ENCODE assay signal across 28 mouse cellular contexts in the genomic region with DNA sequence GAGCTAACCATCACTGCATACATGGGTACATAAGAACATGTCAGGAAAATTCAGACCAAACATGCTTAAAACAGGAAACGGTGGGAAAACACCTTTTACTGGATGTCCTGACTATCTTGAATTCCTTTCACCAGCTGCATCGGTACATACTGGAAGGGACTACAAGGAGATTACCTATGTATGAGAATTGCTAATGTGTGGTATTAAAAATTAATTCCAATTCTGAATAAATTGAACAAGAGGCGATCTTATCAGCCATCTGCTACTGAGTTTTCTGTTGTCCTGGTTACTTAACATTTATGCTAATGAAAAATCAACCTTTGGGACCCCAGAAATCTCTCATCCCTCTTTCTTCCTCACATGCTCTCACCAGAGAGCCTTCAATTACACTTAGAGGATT.
"Had no signal": no experiment of that assay in that cellular context is flagged by ENCODE, and none has a peak within 500 bp of the region (broad histone marks: within the 10 kb centered on the region; RNA-seq: fewer than 3 reads in every experiment).

No protein-coding gene starts in this region.

- H3K4me2 ChIP-seq: embryonic facial prominence, embryonic 12.5 days; embryonic facial prominence, embryonic 13.5 days; embryonic facial prominence, embryonic 15.5 days; forebrain, embryonic 12.5 days; forebrain, embryonic 13.5 days; forebrain, embryonic 15.5 days had no signal

- DNase-seq: cerebellum, adult 2 months; cerebellum, adult 8-10 months; cerebellum, adult 9-10 months; cerebellum, adult 9-11 months; cerebellum, postnatal 10 days; cerebellum, postnatal 14 days; cerebellum, postnatal 25 days; cerebellum, postnatal 36 days; embryo, embryonic 11 days; forebrain, postnatal 0 days; gastrocnemius, adult 2 months; gastrocnemius, postnatal 10 days; gastrocnemius, postnatal 14 days; gastrocnemius, postnatal 25 days; gastrocnemius, postnatal 36 days; heart, adult 11 months; heart, adult 18-20 months had no signal

- H3K9me3 ChIP-seq: embryonic facial prominence, embryonic 10.5 days; embryonic facial prominence, embryonic 12.5 days; embryonic facial prominence, embryonic 13.5 days; embryonic facial prominence, embryonic 15.5 days; forebrain, embryonic 10.5 days; forebrain, embryonic 12.5 days; forebrain, embryonic 13.5 days; forebrain, embryonic 15.5 days had no signal

- H3K27me3 ChIP-seq: embryonic facial prominence, embryonic 12.5 days; embryonic facial prominence, embryonic 13.5 days; embryonic facial prominence, embryonic 15.5 days; forebrain, embryonic 12.5 days; forebrain, embryonic 13.5 days; forebrain, embryonic 15.5 days had no signal

- H3K9ac ChIP-seq: embryonic facial prominence, embryonic 12.5 days; embryonic facial prominence, embryonic 13.5 days; embryonic facial prominence, embryonic 15.5 days; forebrain, embryonic 12.5 days; forebrain, embryonic 13.5 days; forebrain, embryonic 15.5 days; forebrain, postnatal 0 days had no signal

- H3K4me1 ChIP-seq: embryonic facial prominence, embryonic 10.5 days; embryonic facial prominence, embryonic 12.5 days; embryonic facial prominence, embryonic 13.5 days; embryonic facial prominence, embryonic 15.5 days; forebrain, embryonic 10.5 days; forebrain, embryonic 12.5 days; forebrain, embryonic 13.5 days; forebrain, embryonic 15.5 days had no signal

- H3K27ac ChIP-seq: embryonic facial prominence, embryonic 10.5 days; embryonic facial prominence, embryonic 12.5 days; embryonic facial prominence, embryonic 13.5 days; embryonic facial prominence, embryonic 15.5 days; forebrain, embryonic 10.5 days; forebrain, embryonic 12.5 days; forebrain, embryonic 13.5 days; forebrain, embryonic 15.5 days; gastrocnemius, adult 2 months had no signal

- H3K36me3 ChIP-seq: embryonic facial prominence, embryonic 10.5 days; embryonic facial prominence, embryonic 12.5 days; embryonic facial prominence, embryonic 13.5 days; embryonic facial prominence, embryonic 15.5 days; forebrain, embryonic 10.5 days; forebrain, embryonic 12.5 days; forebrain, embryonic 15.5 days had no signal

- ATAC-seq: forebrain, embryonic 13.5 days; forebrain, embryonic 14.5 days; forebrain, embryonic 15.5 days; forebrain, embryonic 16.5 days; forebrain, postnatal 0 days had no signal

- H3K4me3 ChIP-seq: embryonic facial prominence, embryonic 10.5 days; embryonic facial prominence, embryonic 12.5 days; embryonic facial prominence, embryonic 13.5 days; embryonic facial prominence, embryonic 15.5 days; erythroblast, embryonic 14.5 days; forebrain, embryonic 10.5 days; forebrain, embryonic 12.5 days; forebrain, embryonic 13.5 days; forebrain, embryonic 15.5 days; gastrocnemius, adult 2 months had no signal
